Mouse (Mus musculus) heart, adult 2 months (tissue): ENCODE results near the gene Pwwp2b. TPM values are rescaled to one million over a fixed set of nuclear protein-coding genes. Genes with fewer than 3 reads are reported as not detected.

Source experiments
- DNase-seq, 2 experiments: peaks; one replicate each; pipeline ENCODE4 v3.0.0; 2021
- H3K27ac ChIP-seq: fragments of 200-600 bp; 2 replicates; pipeline ENCODE4 v1.8.1; 2022
- H3K27me3 ChIP-seq: fragments of 200-500 bp; 2 replicates; pipeline ENCODE4 v1.6.1; 2012; ENCODE audit warnings: mild to moderate bottlenecking, low read length, inconsistent platforms, mixed read lengths; ENCODE audit not compliant: control insufficient read depth, insufficient read depth
- H3K36me3 ChIP-seq: fragments of 200-500 bp; 2 replicates; pipeline ENCODE4 v1.6.1; 2012; ENCODE audit warnings: low read length, inconsistent platforms; ENCODE audit not compliant: control insufficient read depth, insufficient read depth
- H3K4me1 ChIP-seq: fragments of 200-500 bp; 2 replicates; pipeline ENCODE4 v1.6.1; 2011; ENCODE audit warnings: low read length; ENCODE audit not compliant: control insufficient read depth, insufficient read depth
- H3K4me3 ChIP-seq: fragments of 200-600 bp; 2 replicates; pipeline ENCODE4 v1.8.1; 2022
- H3K79me2 ChIP-seq: fragments of 200-500 bp; replicated peaks from 2 replicates; pipeline ENCODE4 v1.6.1; 2012; ENCODE audit warnings: mild to moderate bottlenecking, inconsistent platforms, low read length, moderate library complexity, mixed read lengths; ENCODE audit not compliant: control insufficient read depth, insufficient read depth
- H3K9ac ChIP-seq: fragments of 200-500 bp; 2 replicates; pipeline ENCODE4 v1.6.1; 2012; ENCODE audit warnings: low read depth, mild to moderate bottlenecking, control low read depth, inconsistent platforms, low read length, mixed read lengths
- CTCF ChIP-seq: fragments of 200-600 bp; IDR thresholded peaks from 2 replicates; pipeline ENCODE4 v1.8.1; 2022; ENCODE audit warnings: antibody characterized with exemption, mild to moderate bottlenecking, moderate library complexity
- EP300 ChIP-seq: fragments of 200-500 bp; IDR thresholded peaks from 2 replicates; pipeline ENCODE4 v1.6.1; 2011; ENCODE audit warnings: low read depth, low read length, control low read depth; ENCODE audit not compliant: insufficient read depth
- POLR2A ChIP-seq: fragments of 200-500 bp; IDR thresholded peaks from 2 replicates; pipeline ENCODE4 v1.6.1; 2011; ENCODE audit warnings: mild to moderate bottlenecking, low read depth, low read length, control low read depth; ENCODE audit not compliant: insufficient read depth
- WGBS: fragments of 180-500 bp; shearing (Covaris S2); methylation state at CpG from one replicate; pipeline ENCODE4 v1.1.7; 2018; 5-methylcytosine and 5-hydroxymethylcytosine counted together
- intact Hi-C: fragments of 180-260 bp; cut with DNase I; formaldehyde crosslinking; loops from one replicate; pipeline ENCODE4 v1.15.1; 2025
- polyA plus RNA-seq: library from polyadenylated mRNA; depleted of rRNA; stranded (reverse); fragments of >200 nt; gene quantifications from 2 replicates; pipeline ENCODE4 v1.2.3, GENCODE M21; 2012
- total RNA-seq, 2 experiments: library from RNA; stranded (reverse); gene quantifications; 2 replicates each; pipeline ENCODE4 v1.2.3; 2021

Gene Pwwp2b
- total and polyA plus RNA-seq, 3 experiments, result 6.8 to 10.2 (median 8.9) TPM

GRCm38 (mm10) chr7:139212754-139213745, 35.2 kb upstream of the Pwwp2b start, which contains the start of the genes Lrrc27 and Stk32c:
Gene Lrrc27 (plus strand): TSS chr7:139212988.
Gene Stk32c (minus strand): TSS chr7:139213307.
- H3K27me3 ChIP-seq, result no peaks in the 10 kb centered on the region
- WGBS, result 2% methylated on average over 53 of the region's 53 CpGs
- intact Hi-C loops, result loop anchor here (1.0 to 2.0 kb wide), 2 partner anchors 35 to 176 kb away; partner anchors contain the start of genes Inpp5a and Pwwp2b

GRCm38 (mm10) chr7:139213751-139214150, 34.5 kb upstream of the Pwwp2b start:
- Histone ChIP-seq H3K4me3 (no peak overlapping the region; the same call in 1 of the 2 replicates), H3K4me1 (peaks cover 10% of the 10 kb centered on the region), H3K79me2 (no peaks in the 10 kb centered on the region), H3K36me3 (no peaks in the 10 kb centered on the region), H3K27me3 (no peaks in the 10 kb centered on the region), H3K9ac (no peak overlapping the region), H3K27ac (peak overlapping the region; percentile 68)
- TF ChIP-seq POLR2A (no peak), EP300 (no peak), CTCF (no peak)
- intact Hi-C loops, result loop anchor here (1.0 to 2.0 kb wide), 2 partner anchors 35 to 175 kb away; partner anchors contain the start of genes Inpp5a and Pwwp2b
- 71% methylated on average over 3 of the region's 3 CpGs for WGBS
- no peak for DNase-seq

More at GRCm38 (mm10) chr7:139212754-139213745, 35.2 kb upstream of the Pwwp2b start, which contains the start of the genes Lrrc27 and Stk32c:
- peak; percentile 98 to 99 for DNase-seq
- peak within 1 kb of the TSS; percentile 81 for H3K9ac ChIP-seq
- H3K4me3 ChIP-seq, result peak within 1 kb of the TSS; percentile 95
- H3K79me2 ChIP-seq, result no peaks in the 10 kb centered on the region
- peak within 1 kb of the TSS; percentile 87 for H3K27ac ChIP-seq
- peaks cover 12% of the 10 kb centered on the region for H3K4me1 ChIP-seq
- no peaks in the 10 kb centered on the region for H3K36me3 ChIP-seq
- peak; percentile 85 for TF ChIP-seq EP300
- peak; percentile 30 for TF ChIP-seq CTCF
- TF ChIP-seq POLR2A, result peak; percentile 70

DNA sequence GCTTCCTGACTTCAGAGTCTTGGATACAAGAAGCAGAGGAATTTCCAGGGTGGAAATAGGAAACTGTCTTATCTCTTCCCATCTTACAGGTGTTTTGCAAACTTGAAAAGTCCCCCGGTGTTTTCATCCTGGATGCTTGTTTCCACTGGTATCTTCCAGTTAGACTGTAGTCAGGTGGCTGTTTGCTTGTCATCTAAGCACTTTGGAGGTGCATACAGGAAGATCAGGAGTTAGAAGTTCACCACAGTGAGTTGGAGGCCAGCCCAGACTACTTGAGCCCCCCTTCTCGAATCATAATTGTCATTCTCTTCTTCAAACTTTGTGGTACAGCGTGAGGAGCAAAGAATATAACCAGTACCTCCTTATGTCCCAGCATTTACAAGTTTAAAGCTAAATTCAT, 34.1 kb upstream of the Pwwp2b start:
- no peak for DNase-seq
- no peaks in the 10 kb centered on the region for H3K79me2 ChIP-seq
- intact Hi-C loops, result no loop called here
- H3K27me3 ChIP-seq, result no peaks in the 10 kb centered on the region
- no peak overlapping the region for H3K9ac ChIP-seq
- peaks cover 12% of the 10 kb centered on the region for H3K4me1 ChIP-seq
- no peak for TF ChIP-seq POLR2A
- TF ChIP-seq CTCF, result no peak
- TF ChIP-seq EP300, result no peak
- H3K36me3 ChIP-seq, result no peaks in the 10 kb centered on the region
- no peak overlapping the region for H3K4me3 ChIP-seq
- 48% methylated on average over 3 of the region's 3 CpGs for WGBS
- no peak overlapping the region for H3K27ac ChIP-seq

DNA sequence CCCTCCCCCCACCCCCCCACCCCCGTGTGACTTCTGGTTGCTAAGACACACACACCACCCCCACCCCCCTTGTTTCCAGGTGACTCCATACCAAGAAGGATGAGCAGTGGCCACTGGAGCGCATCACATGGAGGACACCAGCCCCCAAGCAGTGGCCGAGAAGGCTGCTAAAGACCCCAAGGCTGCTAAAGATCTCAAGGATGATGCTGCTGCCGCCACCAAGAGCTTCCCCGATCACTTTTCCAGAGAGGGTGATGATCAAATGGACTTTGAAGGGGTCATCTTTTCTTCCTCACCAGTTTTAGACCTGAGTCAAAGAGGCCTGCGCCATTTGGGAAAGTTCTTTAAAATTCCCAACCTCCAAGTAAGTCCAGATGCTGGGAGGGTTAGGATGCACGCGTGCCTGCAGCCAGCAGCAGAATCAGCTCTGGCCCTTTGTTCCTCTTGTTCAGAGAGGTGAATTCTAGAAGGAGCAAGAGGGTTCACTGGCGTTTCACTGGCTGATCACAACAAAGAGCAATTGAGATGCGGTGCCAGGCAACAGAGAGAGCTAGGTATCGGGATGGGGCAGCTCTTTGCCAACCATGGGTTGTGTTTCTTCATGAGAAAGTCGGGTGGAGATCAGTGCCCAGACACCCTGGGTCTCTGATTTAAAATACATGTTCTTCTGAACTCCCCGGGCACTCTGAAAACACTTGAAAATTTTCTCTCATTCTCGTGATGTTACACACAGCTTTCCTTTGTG, 33.5 kb upstream of the Pwwp2b start:
- Histone ChIP-seq H3K4me1 (peaks cover 15% of the 10 kb centered on the region), H3K27me3 (no peaks in the 10 kb centered on the region), H3K36me3 (no peaks in the 10 kb centered on the region), H3K79me2 (no peaks in the 10 kb centered on the region), H3K9ac (no peak overlapping the region), H3K27ac (no peak overlapping the region), H3K4me3 (no peak overlapping the region)
- intact Hi-C loops, result no loop called here
- TF ChIP-seq EP300, result no peak
- no peak for TF ChIP-seq CTCF
- TF ChIP-seq POLR2A, result no peak
- 87% methylated on average over 14 of the region's 14 CpGs for WGBS
- peak in 1 of 2 experiments; percentile 1 for DNase-seq

DNA sequence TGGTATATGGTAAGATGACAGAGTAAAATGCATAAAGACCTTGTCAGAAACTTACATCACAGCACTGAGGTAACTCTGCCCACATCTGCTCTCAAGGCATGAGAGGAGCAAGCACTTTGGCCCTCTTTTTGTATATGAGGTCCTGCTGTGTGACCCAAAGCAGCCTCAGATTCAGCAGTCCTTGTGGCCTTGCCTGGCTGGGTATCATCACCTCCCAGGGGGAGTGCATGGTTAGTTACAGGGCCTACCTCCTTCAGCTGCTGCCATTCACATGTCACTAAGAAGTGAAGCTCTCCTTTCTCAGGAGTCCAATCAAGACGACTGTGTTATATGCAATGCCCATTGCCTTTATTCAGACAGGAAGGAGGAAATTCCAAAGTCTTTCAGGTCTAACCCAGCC, 32.8 kb upstream of the Pwwp2b start:
- 37% methylated on average over 1 of the region's 1 CpGs for WGBS
- intact Hi-C loops, result no loop called here
- no peak for TF ChIP-seq CTCF
- no peak for TF ChIP-seq POLR2A
- TF ChIP-seq EP300, result no peak

More for the DNA sequence above, 32.8 kb upstream of the Pwwp2b start:
- no peak overlapping the region for H3K27ac ChIP-seq
- peaks cover 15% of the 10 kb centered on the region for H3K4me1 ChIP-seq
- no peak overlapping the region for H3K4me3 ChIP-seq
- H3K79me2 ChIP-seq, result no peaks in the 10 kb centered on the region
- peak in 1 of 2 experiments; percentile 1 for DNase-seq
- no peaks in the 10 kb centered on the region for H3K27me3 ChIP-seq
- no peaks in the 10 kb centered on the region for H3K36me3 ChIP-seq
- no peak overlapping the region for H3K9ac ChIP-seq
